ENCODE assay signal across 8 mouse cellular contexts in genomic region chr8:104630111-104630479, GRCm38 (mm10). TPM values are rescaled to one million over a fixed set of nuclear protein-coding genes. Genes with fewer than 3 reads are reported as not detected.
DNase-seq lines count a peak whose midpoint lies in the region; ATAC-seq lines count a peak whose summit lies in the region.

No protein-coding gene starts in this region.

- peaks cover 16% of the 10 kb centered on the region for H3K27me3 ChIP-seq in kidney, embryonic 15.5 days
- peaks cover 13% of the 10 kb centered on the region for H3K27me3 ChIP-seq in embryonic facial prominence, embryonic 14.5 days (replicated peaks; ENCODE audit: control insufficient read depth, insufficient read depth, low read length)
- peaks cover 19% of the 10 kb centered on the region; the same call in 1 of the 2 replicates for H3K27me3 ChIP-seq in intestine, embryonic 14.5 days (replicated peaks; ENCODE audit: control insufficient read depth, insufficient read depth, low read length)
- peaks cover 9% of the 10 kb centered on the region for H3K27me3 ChIP-seq in midbrain, embryonic 16.5 days (ENCODE audit: control insufficient read depth, insufficient read depth, low read depth, low read length)

- WGBS in kidney, embryonic 15.5 days, result 38% methylated on average over 8 of the region's 8 CpGs
- 40% methylated on average over 8 of the region's 8 CpGs for WGBS in embryonic facial prominence, embryonic 14.5 days
- WGBS in intestine, embryonic 14.5 days, result 34% methylated on average over 8 of the region's 8 CpGs
- 37% methylated on average over 8 of the region's 8 CpGs for WGBS in midbrain, embryonic 16.5 days

- no peaks in the 10 kb centered on the region for H3K9me3 ChIP-seq in kidney, embryonic 15.5 days (replicated peaks)
- H3K9me3 ChIP-seq in embryonic facial prominence, embryonic 14.5 days (ENCODE audit: control insufficient read depth, low read length), result no peaks in the 10 kb centered on the region
- no peaks in the 10 kb centered on the region for H3K9me3 ChIP-seq in intestine, embryonic 14.5 days (ENCODE audit: control insufficient read depth, low read length)
- no peaks in the 10 kb centered on the region for H3K9me3 ChIP-seq in midbrain, embryonic 16.5 days (replicated peaks; ENCODE audit: control insufficient read depth, low read length, poor library complexity, severe bottlenecking)

- peak overlapping the region; percentile 47 for H3K4me3 ChIP-seq in kidney, embryonic 15.5 days (replicated peaks)
- H3K4me3 ChIP-seq in embryonic facial prominence, embryonic 14.5 days (ENCODE audit: low read depth, low read length), result peak overlapping the region; percentile 38
- H3K4me3 ChIP-seq in intestine, embryonic 14.5 days (ENCODE audit: low read depth, low read length), result no peak overlapping the region
- peak overlapping the region; percentile 38; the same call in 1 of the 2 replicates for H3K4me3 ChIP-seq in midbrain, embryonic 16.5 days (ENCODE audit: low read depth, low read length)

- 0 out of 2 replicates have a peak, but pooled peaks have one; percentile 12 for ATAC-seq in kidney, embryonic 15.5 days (replicated peaks; ENCODE audit: low FRiP score)
- ATAC-seq in embryonic facial prominence, embryonic 14.5 days (ENCODE audit: low read depth), result no peak
- no peak for ATAC-seq in intestine, embryonic 14.5 days (replicated peaks; ENCODE audit: low FRiP score, low TSS enrichment, low read depth)
- ATAC-seq in midbrain, embryonic 16.5 days, result no peak

- H3K4me2 ChIP-seq in kidney, embryonic 15.5 days, result peak overlapping the region; percentile 77
- H3K4me2 ChIP-seq in embryonic facial prominence, embryonic 14.5 days (ENCODE audit: low read depth, low read length), result peak overlapping the region; percentile 66
- peak overlapping the region; percentile 61 for H3K4me2 ChIP-seq in intestine, embryonic 14.5 days (ENCODE audit: low read length)
- peak overlapping the region; percentile 63; the same call in 1 of the 2 replicates for H3K4me2 ChIP-seq in midbrain, embryonic 16.5 days (ENCODE audit: low read length)

- H3K9ac ChIP-seq in kidney, embryonic 15.5 days, result no peak overlapping the region
- peak overlapping the region; percentile 57; the same call in 1 of the 2 replicates for H3K9ac ChIP-seq in embryonic facial prominence, embryonic 14.5 days (ENCODE audit: low read depth, low read length)
- H3K9ac ChIP-seq in intestine, embryonic 14.5 days (ENCODE audit: low read length), result no peak overlapping the region
- no peak overlapping the region for H3K9ac ChIP-seq in midbrain, embryonic 16.5 days (ENCODE audit: low read depth, low read length)

- H3K4me1 ChIP-seq in kidney, embryonic 15.5 days, result peaks cover 28% of the 10 kb centered on the region
- 0 out of 2 replicates have a peak, but pooled peaks cover 4% of the 10 kb centered on the region for H3K4me1 ChIP-seq in embryonic facial prominence, embryonic 14.5 days (ENCODE audit: control insufficient read depth, insufficient read depth, low read length)
- H3K4me1 ChIP-seq in intestine, embryonic 14.5 days (replicated peaks; ENCODE audit: control insufficient read depth, insufficient read depth, low read length), result peaks cover 12% of the 10 kb centered on the region
- H3K4me1 ChIP-seq in midbrain, embryonic 16.5 days (ENCODE audit: control insufficient read depth, insufficient read depth, low read length), result peaks cover 15% of the 10 kb centered on the region

- no peak overlapping the region for H3K27ac ChIP-seq in kidney, embryonic 15.5 days
- no peak overlapping the region for H3K27ac ChIP-seq in embryonic facial prominence, embryonic 14.5 days (replicated peaks; ENCODE audit: low read depth, low read length)
- no peak overlapping the region for H3K27ac ChIP-seq in intestine, embryonic 14.5 days (ENCODE audit: low read depth)
- no peak overlapping the region for H3K27ac ChIP-seq in midbrain, embryonic 16.5 days (ENCODE audit: low read length)

- H3K36me3 ChIP-seq in kidney, embryonic 15.5 days, result peaks cover 8% of the 10 kb centered on the region; the same call in 1 of the 2 replicates
- no peaks in the 10 kb centered on the region for H3K36me3 ChIP-seq in embryonic facial prominence, embryonic 14.5 days (ENCODE audit: control insufficient read depth, insufficient read depth, low read length)
- 0 out of 2 replicates have a peak, but pooled peaks cover under 1% of the 10 kb centered on the region for H3K36me3 ChIP-seq in intestine, embryonic 14.5 days (ENCODE audit: control insufficient read depth, insufficient read depth, low read length)
- H3K36me3 ChIP-seq in midbrain, embryonic 16.5 days (ENCODE audit: control insufficient read depth, insufficient read depth, low read length), result no peaks in the 10 kb centered on the region; the same call in 1 of the 2 replicates

- DNase-seq in kidney, adult 8-10 months, result no peak
- DNase-seq in embryonic facial prominence, embryonic 14.5 days (ENCODE audit: low spot score), result no peak
- no peak for DNase-seq in intestine, embryonic 14.5 days (ENCODE audit: low spot score)
- DNase-seq in layer of hippocampus, postnatal 36 days, result no peak
- no peak for DNase-seq in gastrocnemius, adult 8-10 months (ENCODE audit: low spot score in 2 of 2)
- no peak for DNase-seq in layer of hippocampus, adult 8-10 months (ENCODE audit: low spot score in 2 of 2)

RNA-seq across cellular contexts. Expression of gene Rrad, which starts 1.0 kb away (rescaled TPM):
- 11.8 and 15.7 TPM in 2 replicates for polyA plus RNA-seq in kidney, embryonic 15.5 days (2015; fragmentation: Nextera tagmentation; extraction: Ambion mirVana)
- polyA plus RNA-seq in embryonic facial prominence, embryonic 14.5 days (2014; fragmentation: Nextera tagmentation; extraction: Ambion mirVana), result 40.5 and 54.7 TPM in 2 replicates
- polyA plus RNA-seq in intestine, embryonic 14.5 days (2014; fragmentation: Nextera tagmentation; extraction: Ambion mirVana), result 3.8 and 4.0 TPM in 2 replicates
- polyA plus RNA-seq in midbrain, embryonic 16.5 days (2015; fragmentation: Nextera tagmentation; extraction: Ambion mirVana), result 2.9 and 3.2 TPM in 2 replicates
- 1 to 10 TPM; 1.1 to 1.3 TPM for total RNA-seq in layer of hippocampus, postnatal 36 days (2021)
- total RNA-seq in gastrocnemius, adult 8-10 months (2022), result 1 to 10 TPM; 3.7 to 9.5 (median 5.0) TPM
- 1 to 10 TPM; 1.5 to 3.2 (median 1.9) TPM for total RNA-seq in layer of hippocampus, adult 8-10 months (2022)

RNA-seq across cellular contexts. Expression of gene Cdh16, which starts 5.9 kb away (rescaled TPM):
- 238 and 241 TPM in 2 replicates for polyA plus RNA-seq in kidney, embryonic 15.5 days (2015; fragmentation: Nextera tagmentation; extraction: Ambion mirVana)
- 1.9 and 2.1 TPM in 2 replicates for polyA plus RNA-seq in embryonic facial prominence, embryonic 14.5 days (2014; fragmentation: Nextera tagmentation; extraction: Ambion mirVana)
- polyA plus RNA-seq in intestine, embryonic 14.5 days (2014; fragmentation: Nextera tagmentation; extraction: Ambion mirVana), result 0.15 and 0.42 TPM in 2 replicates
- not detected in 2 replicates for polyA plus RNA-seq in midbrain, embryonic 16.5 days (2015; fragmentation: Nextera tagmentation; extraction: Ambion mirVana)
- total RNA-seq in layer of hippocampus, postnatal 36 days (2021), result not detected
- under 1 TPM in 1 of 4 experiments, not detected in 3; 0.47 TPM for total RNA-seq in gastrocnemius, adult 8-10 months (2022)
- total RNA-seq in layer of hippocampus, adult 8-10 months (2022), result not detected

RNA-seq across cellular contexts. Expression of gene Ciao2b, which starts 11.7 kb away (rescaled TPM):
- 104 and 110 TPM in 2 replicates for polyA plus RNA-seq in kidney, embryonic 15.5 days (2015; fragmentation: Nextera tagmentation; extraction: Ambion mirVana)
- polyA plus RNA-seq in embryonic facial prominence, embryonic 14.5 days (2014; fragmentation: Nextera tagmentation; extraction: Ambion mirVana), result 81.3 and 87.9 TPM in 2 replicates
- polyA plus RNA-seq in intestine, embryonic 14.5 days (2014; fragmentation: Nextera tagmentation; extraction: Ambion mirVana), result 86.7 and 92.2 TPM in 2 replicates
- polyA plus RNA-seq in midbrain, embryonic 16.5 days (2015; fragmentation: Nextera tagmentation; extraction: Ambion mirVana), result 123 and 129 TPM in 2 replicates
- 10 to 100 TPM; 26.8 to 28.0 TPM for total RNA-seq in layer of hippocampus, postnatal 36 days (2021)
- 10 to 100 TPM; 36.1 to 46.5 (median 41.2) TPM for total RNA-seq in gastrocnemius, adult 8-10 months (2022)
- 10 to 100 TPM; 25.0 to 32.7 (median 30.3) TPM for total RNA-seq in layer of hippocampus, adult 8-10 months (2022)

RNA-seq across cellular contexts. Expression of gene Pdp2, which starts 38.8 kb away (rescaled TPM):
- polyA plus RNA-seq in kidney, embryonic 15.5 days (2015; fragmentation: Nextera tagmentation; extraction: Ambion mirVana), result 17.8 and 18.7 TPM in 2 replicates
- polyA plus RNA-seq in embryonic facial prominence, embryonic 14.5 days (2014; fragmentation: Nextera tagmentation; extraction: Ambion mirVana), result 8.1 and 8.2 TPM in 2 replicates
- polyA plus RNA-seq in intestine, embryonic 14.5 days (2014; fragmentation: Nextera tagmentation; extraction: Ambion mirVana), result 13.4 and 14.9 TPM in 2 replicates
- polyA plus RNA-seq in midbrain, embryonic 16.5 days (2015; fragmentation: Nextera tagmentation; extraction: Ambion mirVana), result 23.5 and 25.7 TPM in 2 replicates
- total RNA-seq in layer of hippocampus, postnatal 36 days (2021), result 1 to 10 TPM; 7.3 to 7.4 TPM
- total RNA-seq in gastrocnemius, adult 8-10 months (2022), result 1 to 10 TPM; 2.0 to 4.6 (median 4.4) TPM
- total RNA-seq in layer of hippocampus, adult 8-10 months (2022), result 10 to 100 TPM in 1 of 4 experiments, 1 to 10 TPM in 3; 8.0 to 10.2 (median 9.0) TPM

Comparison
In these comparisons a context has a peak if more than half of its experiments do, and no peak if none do; other contexts are left out.
1. RNA of gene Cdh16, which starts 5.9 kb away (polyA plus RNA-seq): 238 to 241 TPM in kidney, embryonic 15.5 days; 1.9 to 2.1 TPM in embryonic facial prominence, embryonic 14.5 days, 0.15 to 0.42 TPM in intestine, embryonic 14.5 days and not detected in midbrain, embryonic 16.5 days; every median in the first group is over 10 times any median in the second.
2. Peak in every context shown above with its lines, with median percentiles within 50 percentile points of each other: H3K4me2 ChIP-seq.